Mouse (Mus musculus) midbrain, postnatal 0 days (tissue): ENCODE results near the gene Ndufa9. TPM values are rescaled to one million over a fixed set of nuclear protein-coding genes. Genes with fewer than 3 reads are reported as not detected.

Source experiments
- ATAC-seq: fragments of 200-750 bp; cut with Nextera tagmentation; 2 replicates; pipeline ENCODE4 v1.8.0; 2017; ENCODE audit warnings: moderate number of reproducible peaks, mild to moderate bottlenecking, moderate TSS enrichment, moderate library complexity; ENCODE audit not compliant: low FRiP score
- DNase-seq: peaks from one replicate; pipeline ENCODE4 v3.0.0-alpha.2; 2015; ENCODE audit warnings: low spot score
- H3K27ac ChIP-seq: fragments of 300-500 bp; sonication (generic); 2 replicates; pipeline ENCODE4 v1.5.1; 2014; ENCODE audit warnings: low read depth, mild to moderate bottlenecking, low read length, mixed read lengths
- H3K27me3 ChIP-seq: fragments of 300-500 bp; sonication (generic); 2 replicates; pipeline ENCODE4 v1.6.1; 2014; ENCODE audit warnings: low read length, control low read depth, mixed read lengths; ENCODE audit not compliant: insufficient read depth
- H3K36me3 ChIP-seq: fragments of 300-500 bp; sonication (generic); 2 replicates; pipeline ENCODE4 v1.6.1; 2014; ENCODE audit warnings: low read length, control low read depth, mixed read lengths; ENCODE audit not compliant: insufficient read depth
- H3K4me1 ChIP-seq: fragments of 300-500 bp; sonication (generic); 2 replicates; pipeline ENCODE4 v1.6.1; 2014; ENCODE audit warnings: mild to moderate bottlenecking, control low read depth, antibody characterized with exemption, low read length, mixed read lengths; ENCODE audit not compliant: insufficient read depth
- H3K4me2 ChIP-seq: fragments of 300-500 bp; sonication (generic); 2 replicates; pipeline ENCODE4 v1.6.1; 2014; ENCODE audit warnings: low read depth, mild to moderate bottlenecking, low read length, mixed read lengths; ENCODE audit not compliant: poor library complexity, severe bottlenecking
- H3K4me3 ChIP-seq: fragments of 300-500 bp; sonication (generic); 2 replicates; pipeline ENCODE4 v1.5.1; 2014; ENCODE audit warnings: low read depth, mild to moderate bottlenecking, low read length, moderate library complexity
- H3K9ac ChIP-seq: fragments of 300-500 bp; sonication (generic); replicated peaks from 2 replicates; pipeline ENCODE4 v1.6.1; 2014; ENCODE audit warnings: mild to moderate bottlenecking, low read length, moderate library complexity, mixed read lengths; ENCODE audit not compliant: poor library complexity, severe bottlenecking
- H3K9me3 ChIP-seq: fragments of 300-500 bp; sonication (generic); 2 replicates; pipeline ENCODE4 v1.6.1; 2016; ENCODE audit warnings: low read length, control low read depth
- CTCF ChIP-seq: IDR thresholded peaks from 2 replicates; pipeline ENCODE4 v1.5.1; 2016; ENCODE audit warnings: antibody characterized with exemption, mild to moderate bottlenecking
- WGBS: fragments of 180-500 bp; shearing (Covaris S2); extraction: QIAGEN DNeasy Blood & Tissue Kit; methylation state at CpG from one replicate; pipeline ENCODE4 v1.1.7; 2014; 5-methylcytosine and 5-hydroxymethylcytosine counted together
- polyA plus RNA-seq: library from polyadenylated mRNA; unstranded; fragments of >200 nt; fragmentation: Nextera tagmentation; extraction: Ambion mirVana; gene quantifications from 2 replicates; pipeline ENCODE4 v1.2.1, GENCODE M21; 2015
- total RNA-seq: library from RNA; depleted of rRNA; stranded (reverse); fragments of >200 nt; gene quantifications from 2 replicates; pipeline ENCODE4 v1.2.3, GENCODE M21; 2014; rRNA removed

Gene Ndufa9
- total and polyA plus RNA-seq, 2 experiments from 2014 or later, result 100 to 220 TPM

DNA sequence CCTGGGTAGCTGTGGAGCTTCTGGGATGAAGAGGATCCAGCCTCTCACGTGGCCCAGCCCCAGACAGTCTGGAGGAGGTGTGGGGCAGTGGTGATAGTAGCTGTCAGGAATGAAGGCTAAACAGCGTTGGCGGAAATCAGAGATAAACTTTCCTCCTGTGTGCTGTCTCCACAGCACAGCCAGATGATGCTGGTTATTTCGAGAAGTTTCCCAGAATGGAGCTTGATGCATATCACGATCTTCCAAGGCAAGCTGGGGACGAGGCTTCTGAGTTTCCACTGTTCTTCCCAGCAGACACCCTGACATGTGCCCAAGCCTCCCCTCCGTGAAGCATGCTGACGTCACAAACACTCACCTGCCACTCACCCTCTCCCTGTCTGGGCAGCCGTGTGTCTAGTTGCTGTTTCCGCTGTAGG is 65.3 kb downstream of the Ndufa9 start:
- DNase-seq, result no peak
- H3K9ac ChIP-seq, result no peak overlapping the region
- H3K4me1 ChIP-seq, result no peaks in the 10 kb centered on the region
- no peak for TF ChIP-seq CTCF
- H3K36me3 ChIP-seq, result no peaks in the 10 kb centered on the region
- no peaks in the 10 kb centered on the region for H3K27me3 ChIP-seq
- H3K4me3 ChIP-seq, result no peak overlapping the region
- no peak for ATAC-seq
- WGBS, result 70% methylated on average over 10 of the region's 10 CpGs
- H3K27ac ChIP-seq, result no peak overlapping the region
- H3K4me2 ChIP-seq, result no peak overlapping the region
- no peaks in the 10 kb centered on the region for H3K9me3 ChIP-seq

DNA sequence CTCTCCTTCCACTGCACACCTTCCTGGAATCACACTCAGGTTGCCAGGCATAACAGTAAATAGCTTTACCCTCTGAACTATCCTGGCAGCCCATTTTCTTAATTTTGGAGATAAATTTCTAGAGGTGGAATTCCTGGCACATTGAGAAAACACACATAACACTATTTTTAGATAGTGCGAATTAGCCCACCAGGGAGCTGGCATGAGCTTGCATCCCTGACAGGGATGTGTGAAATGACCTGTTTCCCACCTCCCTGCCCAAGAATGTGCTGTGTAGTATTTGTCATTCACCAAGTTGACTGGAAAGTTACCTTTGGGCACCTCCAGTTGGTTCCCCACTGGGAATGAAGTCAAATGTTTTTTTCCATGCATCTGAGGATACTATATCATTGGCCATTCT is 65.9 kb downstream of the Ndufa9 start:
- Histone ChIP-seq H3K9ac (no peak overlapping the region), H3K4me3 (no peak overlapping the region), H3K4me1 (no peaks in the 10 kb centered on the region), H3K27ac (no peak overlapping the region), H3K4me2 (no peak overlapping the region), H3K9me3 (no peaks in the 10 kb centered on the region), H3K27me3 (no peaks in the 10 kb centered on the region), H3K36me3 (no peaks in the 10 kb centered on the region)
- WGBS, result 89% methylated on average over 1 of the region's 1 CpGs
- no peak for DNase-seq
- no peak for ATAC-seq
- no peak for TF ChIP-seq CTCF

DNA sequence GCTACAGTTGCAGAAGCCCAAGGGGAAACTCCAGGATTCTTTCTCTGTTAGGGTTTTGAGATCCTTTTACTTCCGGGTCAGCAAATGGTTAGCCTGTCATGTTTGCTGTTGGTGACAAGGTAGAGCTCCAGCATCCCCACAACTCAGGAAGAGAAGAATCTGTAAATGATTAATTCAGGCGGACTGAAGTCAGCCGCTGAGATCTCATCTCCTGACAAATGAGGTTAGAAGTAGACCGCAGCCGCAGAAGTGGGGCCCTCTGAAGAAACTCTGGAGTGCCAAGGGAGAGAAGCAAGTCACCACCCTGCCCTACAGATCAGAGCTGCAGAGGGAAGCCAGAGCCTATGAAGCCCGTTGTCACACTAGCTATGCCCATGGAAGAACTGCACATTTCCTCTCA is 71.0 kb downstream of the Ndufa9 start:
- Histone ChIP-seq H3K4me2 (no peak overlapping the region), H3K4me1 (0 out of 2 replicates have a peak, but pooled peaks cover 2% of the 10 kb centered on the region), H3K4me3 (no peak overlapping the region), H3K36me3 (no peaks in the 10 kb centered on the region), H3K27me3 (no peaks in the 10 kb centered on the region), H3K9me3 (no peaks in the 10 kb centered on the region), H3K27ac (no peak overlapping the region), H3K9ac (no peak overlapping the region)
- 89% methylated on average over 6 of the region's 6 CpGs for WGBS
- ATAC-seq, result no peak
- TF ChIP-seq CTCF, result no peak
- no peak for DNase-seq

DNA sequence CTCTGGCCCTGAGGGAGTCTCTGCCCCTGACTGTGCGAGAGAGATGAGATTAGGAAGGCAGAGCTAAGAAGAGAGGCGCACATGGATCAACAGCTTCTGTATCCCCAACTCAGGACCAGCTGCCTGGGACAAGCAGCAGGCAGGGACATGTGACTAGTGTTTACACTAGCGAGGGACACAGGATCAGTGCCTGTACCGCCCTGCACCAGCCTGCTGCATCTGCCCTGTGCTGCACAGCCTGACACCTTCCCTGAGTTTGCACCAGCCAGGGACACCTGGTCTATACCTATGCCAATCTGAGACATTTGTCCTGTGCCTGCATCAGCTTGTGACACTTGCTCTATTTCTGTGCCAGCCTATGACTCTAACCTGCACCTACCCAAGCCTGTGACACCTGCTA is 75.1 kb downstream of the Ndufa9 start:
- no peak overlapping the region for H3K4me2 ChIP-seq

GRCm38 (mm10) chr6:126772326-126772725 is 76.6 kb downstream of the Ndufa9 start:
- no peak overlapping the region for H3K4me2 ChIP-seq
- ATAC-seq (peak; percentile 35; the same call in 1 of the 2 replicates), DNase-seq (peak; percentile 66)
- no peaks in the 10 kb centered on the region for H3K27me3 ChIP-seq
- no peaks in the 10 kb centered on the region for H3K9me3 ChIP-seq
- no peaks in the 10 kb centered on the region for H3K36me3 ChIP-seq
- TF ChIP-seq CTCF, result no peak
- no peak overlapping the region for H3K4me3 ChIP-seq
- 79% methylated on average over 4 of the region's 4 CpGs for WGBS
- peaks cover 8% of the 10 kb centered on the region for H3K4me1 ChIP-seq
- H3K27ac ChIP-seq, result no peak overlapping the region
- no peak overlapping the region for H3K9ac ChIP-seq

More for the DNA sequence above, 75.1 kb downstream of the Ndufa9 start:
- Histone ChIP-seq H3K9ac (no peak overlapping the region), H3K9me3 (no peaks in the 10 kb centered on the region), H3K36me3 (no peaks in the 10 kb centered on the region), H3K27ac (no peak overlapping the region), H3K4me3 (no peak overlapping the region), H3K4me1 (0 out of 2 replicates have a peak, but pooled peaks cover 3% of the 10 kb centered on the region), H3K27me3 (no peaks in the 10 kb centered on the region)
- WGBS, result 66% methylated on average over 4 of the region's 4 CpGs
- TF ChIP-seq CTCF, result no peak
- ATAC-seq, result 0 out of 2 replicates have a peak, but pooled peaks have one; percentile 24
- DNase-seq, result no peak

Other genes starting within 250 kb of the Ndufa9 start
- 2.1 and 4.2 TPM in 2 replicates for gene Kcna1, start 202.8 kb downstream of the Ndufa9 start, total RNA-seq
- 2.0 and 2.2 TPM in 2 replicates for gene Kcna1, start 202.8 kb downstream of the Ndufa9 start, polyA plus RNA-seq
- gene Kcna6, start 108.5 kb downstream of the Ndufa9 start, total RNA-seq, result 91.7 and 95.9 TPM in 2 replicates
- gene Kcna6, start 108.5 kb downstream of the Ndufa9 start, polyA plus RNA-seq, result 26.9 and 29.2 TPM in 2 replicates
- 0.11 and 0.47 TPM in 2 replicates for gene Akap3, start 4.0 kb upstream of the Ndufa9 start, total RNA-seq
- gene Akap3, start 4.0 kb upstream of the Ndufa9 start, polyA plus RNA-seq, result 0.16 and 0.21 TPM in 2 replicates
- not detected in 2 replicates for gene Dyrk4, start 72.7 kb upstream of the Ndufa9 start, total RNA-seq
- 0.07 and 0.12 TPM in 2 replicates for gene Dyrk4, start 72.7 kb upstream of the Ndufa9 start, polyA plus RNA-seq
- 4.0 and 4.1 TPM in 2 replicates for gene Rad51ap1, start 90.5 kb upstream of the Ndufa9 start, total RNA-seq
- gene Rad51ap1, start 90.5 kb upstream of the Ndufa9 start, polyA plus RNA-seq, result 6.2 and 9.8 TPM in 2 replicates
- gene D6Wsu163e, start 90.8 kb upstream of the Ndufa9 start, total RNA-seq, result 22.0 and 23.9 TPM in 2 replicates
- 33.0 and 34.1 TPM in 2 replicates for gene D6Wsu163e, start 90.8 kb upstream of the Ndufa9 start, polyA plus RNA-seq
- gene Fgf6, start 166.4 kb upstream of the Ndufa9 start, total RNA-seq, result not detected in 2 replicates
- gene Fgf6, start 166.4 kb upstream of the Ndufa9 start, polyA plus RNA-seq, result not detected in 2 replicates
- 0.33 and 0.77 TPM in 2 replicates for gene Fgf23, start 223.8 kb upstream of the Ndufa9 start, total RNA-seq
- 0.38 and 0.63 TPM in 2 replicates for gene Fgf23, start 223.8 kb upstream of the Ndufa9 start, polyA plus RNA-seq